Mouse (Mus musculus): Measurements from ENCODE around the gene S100a7a. TPM values are rescaled to one million over a fixed set of nuclear protein-coding genes. Genes with fewer than 3 reads are reported as not detected.

Gene S100a7a
- polyA plus RNA-seq, 1 experiment from 2014 or later: not detected

- no peaks in the 10 kb centered on the region for H3K9me3 ChIP-seq (replicated peaks; ENCODE audit: control insufficient read depth, low read length)
- WGBS: 87% methylated on average over 3 of the region's 3 CpGs
Observed at GRCm38 (mm10) chr3:90611494-90611893, 42.3 kb upstream of the S100a7a start.

GRCm38 (mm10) chr3:90612061-90612460, 41.8 kb upstream of the S100a7a start:
- Histone ChIP-seq H3K27ac (replicated peaks; ENCODE audit: low read depth, low read length) (no peak overlapping the region), H3K4me1 (ENCODE audit: control insufficient read depth, insufficient read depth, low read length) (no peaks in the 10 kb centered on the region), H3K27me3 (ENCODE audit: control insufficient read depth, insufficient read depth, low read length) (no peaks in the 10 kb centered on the region), H3K9ac (replicated peaks; ENCODE audit: low read length) (no peak overlapping the region), H3K4me2 (ENCODE audit: low read depth, low read length) (no peak overlapping the region), H3K4me3 (ENCODE audit: low read depth, low read length) (no peak overlapping the region), H3K9me3 (replicated peaks; ENCODE audit: control insufficient read depth, low read length) (no peaks in the 10 kb centered on the region), H3K36me3 (replicated peaks; ENCODE audit: control insufficient read depth, insufficient read depth, low read depth, low read length) (no peaks in the 10 kb centered on the region)
- WGBS: 66% methylated on average over 4 of the region's 4 CpGs
- ATAC-seq (replicated peaks; ENCODE audit: insufficient number of reproducible peaks, low FRiP score, low TSS enrichment, low read depth) (no peak), DNase-seq (ENCODE audit: low spot score) (no peak)

More at GRCm38 (mm10) chr3:90611494-90611893, 42.3 kb upstream of the S100a7a start:
- Histone ChIP-seq H3K9ac (replicated peaks; ENCODE audit: low read length) (no peak overlapping the region), H3K4me2 (ENCODE audit: low read depth, low read length) (no peak overlapping the region), H3K27ac (replicated peaks; ENCODE audit: low read depth, low read length) (no peak overlapping the region), H3K4me1 (ENCODE audit: control insufficient read depth, insufficient read depth, low read length) (no peaks in the 10 kb centered on the region), H3K4me3 (ENCODE audit: low read depth, low read length) (no peak overlapping the region), H3K27me3 (ENCODE audit: control insufficient read depth, insufficient read depth, low read length) (no peaks in the 10 kb centered on the region), H3K36me3 (replicated peaks; ENCODE audit: control insufficient read depth, insufficient read depth, low read depth, low read length) (no peaks in the 10 kb centered on the region)
- ATAC-seq (replicated peaks; ENCODE audit: insufficient number of reproducible peaks, low FRiP score, low TSS enrichment, low read depth) (no peak), DNase-seq (ENCODE audit: low spot score) (no peak)

GRCm38 (mm10) chr3:90612728-90613291, 41.0 kb upstream of the S100a7a start, which contains the start of gene S100a6:
S100a6 (plus strand) TSS chr3:90612882.
- no peaks in the 10 kb centered on the region for H3K4me1 ChIP-seq (ENCODE audit: control insufficient read depth, insufficient read depth, low read length)
- 0% methylated on average over 23 of the region's 23 CpGs for WGBS
- peak; percentile 57; the same call in 1 of the 2 replicates for ATAC-seq (replicated peaks; ENCODE audit: insufficient number of reproducible peaks, low FRiP score, low TSS enrichment, low read depth)
- peak within 1 kb of the TSS; percentile 66 for H3K4me2 ChIP-seq (ENCODE audit: low read depth, low read length)
- H3K4me3 ChIP-seq (ENCODE audit: low read depth, low read length): peak within 1 kb of the TSS; percentile 25
- H3K36me3 ChIP-seq (replicated peaks; ENCODE audit: control insufficient read depth, insufficient read depth, low read depth, low read length): no peaks in the 10 kb centered on the region
- H3K9ac ChIP-seq (replicated peaks; ENCODE audit: low read length): peak within 1 kb of the TSS; percentile 49
- H3K27me3 ChIP-seq (ENCODE audit: control insufficient read depth, insufficient read depth, low read length): no peaks in the 10 kb centered on the region
- no peak within 1 kb of the TSS for H3K27ac ChIP-seq (replicated peaks; ENCODE audit: low read depth, low read length)
- H3K9me3 ChIP-seq (replicated peaks; ENCODE audit: control insufficient read depth, low read length): no peaks in the 10 kb centered on the region
- DNase-seq (ENCODE audit: low spot score): peak; percentile 79

DNA sequence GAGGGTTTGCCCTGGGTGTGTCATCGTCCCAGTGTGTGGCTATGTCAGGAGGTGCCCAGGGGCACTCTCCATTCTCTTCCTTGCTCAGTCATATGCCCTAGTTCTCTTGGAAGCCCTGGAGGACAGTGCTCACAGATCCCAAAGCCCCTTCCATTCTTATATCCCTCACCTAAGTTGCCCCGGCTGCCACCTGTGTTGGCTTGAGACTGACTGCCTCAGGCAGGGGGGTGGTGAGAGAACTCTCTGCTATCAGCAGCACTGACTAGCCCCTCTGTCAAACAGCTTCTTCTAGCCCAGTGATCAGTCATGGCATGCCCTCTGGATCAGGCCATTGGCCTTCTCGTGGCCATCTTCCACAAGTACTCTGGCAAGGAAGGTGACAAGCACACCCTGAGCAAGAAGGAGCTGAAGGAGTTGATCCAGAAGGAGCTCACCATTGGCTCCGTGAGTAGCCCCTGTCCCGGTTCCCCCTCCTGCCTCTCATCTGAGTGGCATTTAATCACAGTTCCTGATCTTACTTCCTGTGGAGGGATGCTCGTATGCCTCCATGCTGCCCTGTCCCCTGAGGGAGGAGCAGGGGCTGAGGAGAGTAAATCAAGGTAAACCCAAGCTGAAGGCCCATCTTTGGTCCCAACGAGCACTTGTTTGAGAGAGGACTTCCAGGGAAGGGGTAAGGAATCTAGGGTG, 40.2 kb upstream of the S100a7a start:
- Histone ChIP-seq H3K9me3 (replicated peaks; ENCODE audit: control insufficient read depth, low read length) (no peaks in the 10 kb centered on the region), H3K36me3 (replicated peaks; ENCODE audit: control insufficient read depth, insufficient read depth, low read depth, low read length) (no peaks in the 10 kb centered on the region), H3K27ac (replicated peaks; ENCODE audit: low read depth, low read length) (no peak overlapping the region), H3K4me2 (ENCODE audit: low read depth, low read length) (peak overlapping the region; percentile 66), H3K4me1 (ENCODE audit: control insufficient read depth, insufficient read depth, low read length) (no peaks in the 10 kb centered on the region), H3K27me3 (ENCODE audit: control insufficient read depth, insufficient read depth, low read length) (no peaks in the 10 kb centered on the region), H3K9ac (replicated peaks; ENCODE audit: low read length) (peak overlapping the region; percentile 49), H3K4me3 (ENCODE audit: low read depth, low read length) (peak overlapping the region; percentile 25; the same call in 1 of the 2 replicates)
- 55% methylated on average over 7 of the region's 7 CpGs for WGBS
- no peak for ATAC-seq (replicated peaks; ENCODE audit: insufficient number of reproducible peaks, low FRiP score, low TSS enrichment, low read depth)
- DNase-seq (ENCODE audit: low spot score): no peak

DNA sequence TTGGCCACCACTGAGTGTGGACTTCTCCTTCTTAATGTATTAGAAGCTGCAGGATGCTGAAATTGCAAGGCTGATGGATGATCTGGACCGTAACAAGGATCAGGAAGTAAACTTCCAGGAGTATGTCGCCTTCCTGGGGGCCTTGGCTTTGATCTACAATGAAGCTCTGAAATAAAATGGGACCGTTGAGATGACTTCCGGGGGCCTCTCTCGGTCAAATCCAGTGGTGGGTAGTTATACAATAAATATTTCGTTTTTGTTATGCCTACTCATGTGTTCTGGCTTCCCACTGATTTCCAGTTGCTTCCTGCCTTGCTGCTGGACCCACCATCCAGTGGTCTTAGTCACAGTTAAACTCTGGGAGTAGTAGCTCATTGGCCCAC, 39.7 kb upstream of the S100a7a start:
- Histone ChIP-seq H3K4me1 (ENCODE audit: control insufficient read depth, insufficient read depth, low read length) (no peaks in the 10 kb centered on the region), H3K36me3 (replicated peaks; ENCODE audit: control insufficient read depth, insufficient read depth, low read depth, low read length) (no peaks in the 10 kb centered on the region), H3K27ac (replicated peaks; ENCODE audit: low read depth, low read length) (no peak overlapping the region), H3K4me2 (ENCODE audit: low read depth, low read length) (no peak overlapping the region), H3K27me3 (ENCODE audit: control insufficient read depth, insufficient read depth, low read length) (no peaks in the 10 kb centered on the region), H3K4me3 (ENCODE audit: low read depth, low read length) (no peak overlapping the region), H3K9ac (replicated peaks; ENCODE audit: low read length) (no peak overlapping the region), H3K9me3 (replicated peaks; ENCODE audit: control insufficient read depth, low read length) (no peaks in the 10 kb centered on the region)
- no peak for ATAC-seq (replicated peaks; ENCODE audit: insufficient number of reproducible peaks, low FRiP score, low TSS enrichment, low read depth)
- WGBS: 87% methylated on average over 6 of the region's 6 CpGs
- no peak for DNase-seq (ENCODE audit: low spot score)

DNA sequence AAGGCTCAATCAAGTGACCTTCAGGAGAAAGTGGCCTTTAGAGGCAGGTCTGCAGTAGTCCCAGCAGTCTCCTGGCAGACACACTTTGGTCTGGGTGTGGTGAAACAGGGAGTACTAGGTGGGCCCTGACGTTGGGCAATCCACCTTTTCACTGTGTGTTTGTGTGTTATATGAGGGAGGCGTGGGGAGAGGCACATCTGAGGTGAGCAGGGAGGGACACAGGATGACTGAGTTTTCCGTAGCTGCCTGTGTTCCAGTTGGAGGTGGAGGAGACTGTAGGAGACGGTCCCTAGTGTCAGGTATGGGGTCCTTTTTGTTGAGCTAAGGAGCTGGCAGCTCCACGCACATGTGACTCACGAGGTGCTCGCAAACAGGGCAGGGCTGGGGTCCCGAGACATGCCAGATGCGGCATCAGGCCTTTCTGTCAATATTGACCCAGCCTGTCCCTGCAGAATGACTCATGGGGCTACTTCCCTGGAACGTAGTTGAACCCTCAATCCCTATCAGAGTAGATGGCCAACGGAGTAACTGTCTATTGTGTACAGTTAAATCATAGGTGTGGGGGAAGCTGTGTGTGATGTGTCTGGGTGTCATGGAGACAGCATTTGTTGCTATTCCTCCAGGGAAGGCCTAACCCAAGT, 39.1 kb upstream of the S100a7a start:
- Histone ChIP-seq H3K4me3 (ENCODE audit: low read depth, low read length) (no peak overlapping the region), H3K36me3 (replicated peaks; ENCODE audit: control insufficient read depth, insufficient read depth, low read depth, low read length) (no peaks in the 10 kb centered on the region), H3K9ac (replicated peaks; ENCODE audit: low read length) (no peak overlapping the region), H3K9me3 (replicated peaks; ENCODE audit: control insufficient read depth, low read length) (no peaks in the 10 kb centered on the region), H3K27ac (replicated peaks; ENCODE audit: low read depth, low read length) (no peak overlapping the region), H3K27me3 (ENCODE audit: control insufficient read depth, insufficient read depth, low read length) (no peaks in the 10 kb centered on the region), H3K4me2 (ENCODE audit: low read depth, low read length) (no peak overlapping the region), H3K4me1 (ENCODE audit: control insufficient read depth, insufficient read depth, low read length) (no peaks in the 10 kb centered on the region)
- ATAC-seq (replicated peaks; ENCODE audit: insufficient number of reproducible peaks, low FRiP score, low TSS enrichment, low read depth) (0 out of 2 replicates have a peak, but pooled peaks have one; percentile 4), DNase-seq (ENCODE audit: low spot score) (no peak)
- 84% methylated on average over 11 of the region's 11 CpGs for WGBS

GRCm38 (mm10) chr3:90615415-90615814, 38.4 kb upstream of the S100a7a start:
- ATAC-seq (replicated peaks; ENCODE audit: insufficient number of reproducible peaks, low FRiP score, low TSS enrichment, low read depth): peak; percentile 70; the same call in 1 of the 2 replicates
- H3K4me1 ChIP-seq (ENCODE audit: control insufficient read depth, insufficient read depth, low read length): no peaks in the 10 kb centered on the region
- no peak overlapping the region for H3K4me2 ChIP-seq (ENCODE audit: low read depth, low read length)
- peak; percentile 80 for DNase-seq (ENCODE audit: low spot score)
- H3K27ac ChIP-seq (replicated peaks; ENCODE audit: low read depth, low read length): no peak overlapping the region
- H3K9me3 ChIP-seq (replicated peaks; ENCODE audit: control insufficient read depth, low read length): no peaks in the 10 kb centered on the region
- no peak overlapping the region for H3K4me3 ChIP-seq (ENCODE audit: low read depth, low read length)
- H3K27me3 ChIP-seq (ENCODE audit: control insufficient read depth, insufficient read depth, low read length): no peaks in the 10 kb centered on the region
- no peak overlapping the region for H3K9ac ChIP-seq (replicated peaks; ENCODE audit: low read length)
- H3K36me3 ChIP-seq (replicated peaks; ENCODE audit: control insufficient read depth, insufficient read depth, low read depth, low read length): no peaks in the 10 kb centered on the region
- WGBS: 15% methylated on average over 7 of the region's 7 CpGs

GRCm38 (mm10) chr3:90615911-90616310, 37.9 kb upstream of the S100a7a start:
- Histone ChIP-seq H3K9me3 (replicated peaks; ENCODE audit: control insufficient read depth, low read length) (no peaks in the 10 kb centered on the region), H3K4me2 (ENCODE audit: low read depth, low read length) (no peak overlapping the region), H3K9ac (replicated peaks; ENCODE audit: low read length) (no peak overlapping the region), H3K27me3 (ENCODE audit: control insufficient read depth, insufficient read depth, low read length) (no peaks in the 10 kb centered on the region), H3K4me1 (ENCODE audit: control insufficient read depth, insufficient read depth, low read length) (no peaks in the 10 kb centered on the region), H3K4me3 (ENCODE audit: low read depth, low read length) (no peak overlapping the region), H3K36me3 (replicated peaks; ENCODE audit: control insufficient read depth, insufficient read depth, low read depth, low read length) (no peaks in the 10 kb centered on the region), H3K27ac (replicated peaks; ENCODE audit: low read depth, low read length) (no peak overlapping the region)
- ATAC-seq (replicated peaks; ENCODE audit: insufficient number of reproducible peaks, low FRiP score, low TSS enrichment, low read depth): no peak
- 81% methylated on average over 1 of the region's 1 CpGs for WGBS
- DNase-seq (ENCODE audit: low spot score): no peak

Measured in embryonic facial prominence, embryonic 11.5 days (tissue).